Mouse (Mus musculus): ENCODE data around the gene Pld4. TPM values are rescaled to one million over a fixed set of nuclear protein-coding genes. Genes with fewer than 3 reads are reported as not detected.

Gene Pld4
- polyA plus RNA-seq, 2 experiments from 2014 or later = 1.7 to 7.2 TPM

DNA sequence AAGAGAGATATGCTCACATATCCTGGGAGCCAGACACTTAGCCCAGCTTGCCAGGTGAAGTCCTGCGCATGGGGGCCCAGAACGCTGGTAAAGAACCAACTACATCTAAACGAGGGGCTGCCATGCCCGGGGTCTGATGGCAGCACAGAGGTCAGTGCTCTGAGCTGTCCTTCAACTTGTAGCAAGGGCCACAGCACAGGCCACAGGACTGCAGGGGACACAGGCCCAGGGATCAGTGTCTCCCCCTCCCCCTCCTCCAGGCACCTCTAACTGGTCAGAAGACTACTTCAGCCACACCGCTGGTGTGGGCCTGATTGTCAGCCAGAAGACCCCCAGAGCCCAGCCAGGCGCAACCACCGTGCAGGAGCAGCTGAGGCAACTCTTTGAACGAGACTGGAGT is 7.7 kb downstream of the Pld4 start:
- no peak for ATAC-seq

DNA sequence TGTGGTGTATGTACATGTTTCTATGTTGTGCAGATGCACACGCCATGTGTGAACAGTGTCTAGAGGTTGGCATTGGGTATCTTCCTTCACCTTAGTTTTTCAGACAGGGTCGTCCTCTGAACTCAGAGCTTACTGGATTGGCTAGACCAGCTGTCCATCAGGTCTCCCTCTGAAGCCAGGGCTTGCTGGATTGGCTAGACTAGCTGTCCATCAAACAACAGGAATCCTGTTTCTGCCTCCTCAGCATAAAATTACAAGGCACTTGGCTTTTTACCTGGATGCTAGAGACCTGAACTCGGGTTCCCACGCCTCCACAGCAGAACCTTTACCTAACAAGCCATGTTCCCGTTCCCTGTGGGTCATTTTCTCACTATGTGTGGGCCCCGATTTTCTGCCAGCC is 8.6 kb downstream of the Pld4 start:
- ATAC-seq = no peak

DNA sequence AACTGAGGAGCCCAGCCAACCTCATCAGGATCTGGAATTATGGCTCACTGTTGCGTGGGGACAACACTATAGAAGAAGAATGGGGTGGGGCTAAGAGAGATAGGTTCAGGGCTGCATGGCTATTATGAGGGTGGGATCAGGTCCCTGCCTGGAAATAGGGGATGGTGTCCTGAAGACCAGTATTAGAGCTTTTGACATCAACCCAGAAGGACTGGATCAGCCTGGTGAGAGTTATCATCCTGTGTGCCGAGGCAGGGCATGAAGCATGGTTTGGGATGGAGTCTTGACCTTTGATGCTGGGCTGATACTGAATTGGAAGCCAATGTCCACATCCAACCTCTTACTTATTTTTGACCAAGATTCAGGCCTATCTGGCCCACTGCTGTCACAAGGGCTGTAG is 9.3 kb downstream of the Pld4 start:
- ATAC-seq = no peak

GRCm38 (mm10) chr12:112770396-112770795 is 9.9 kb downstream of the Pld4 start:
- no peak for ATAC-seq

DNA sequence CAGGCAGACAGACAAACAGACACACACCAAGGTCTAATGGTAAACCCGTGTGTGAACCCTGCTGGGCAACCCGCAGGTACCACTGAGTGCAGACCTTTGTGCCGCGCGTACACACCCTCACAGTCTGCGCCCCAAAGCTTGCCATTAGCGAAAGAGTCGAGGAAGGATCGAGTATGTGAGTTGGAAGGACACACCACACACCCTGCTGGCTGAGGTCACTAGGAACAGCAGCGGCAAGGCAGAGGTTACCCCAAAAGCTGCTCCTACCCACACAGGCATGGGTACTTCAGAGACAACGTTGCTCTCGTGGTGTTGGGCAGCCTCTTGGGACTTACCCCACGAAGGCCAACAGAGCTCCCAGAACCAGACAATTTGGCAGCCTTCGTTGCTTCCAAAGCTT is 11.9 kb downstream of the Pld4 start:
- ATAC-seq = no peak

DNA sequence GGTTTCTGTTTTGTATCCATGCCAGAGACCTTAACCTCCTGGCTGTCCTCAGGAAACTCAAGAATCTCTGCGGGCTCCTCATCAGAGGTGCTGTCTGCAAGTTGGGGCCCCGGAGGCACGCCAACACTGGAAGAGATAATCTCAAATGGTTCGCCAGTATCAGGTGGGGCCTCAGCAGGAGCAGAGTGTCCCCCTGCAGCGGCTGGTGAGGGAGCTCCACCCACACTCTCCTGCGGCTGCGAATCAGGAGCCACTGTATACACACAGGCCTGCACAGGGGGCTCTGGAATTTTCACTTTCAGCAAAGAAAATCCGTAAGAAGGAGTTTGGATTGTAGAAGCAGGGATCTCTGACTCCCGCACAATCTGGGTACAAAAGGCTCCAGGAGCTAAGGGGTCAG is 12.9 kb downstream of the Pld4 start:
- no peak for ATAC-seq

GRCm38 (mm10) chr12:112774026-112774425 is 13.6 kb downstream of the Pld4 start:
- ATAC-seq = no peak

DNA sequence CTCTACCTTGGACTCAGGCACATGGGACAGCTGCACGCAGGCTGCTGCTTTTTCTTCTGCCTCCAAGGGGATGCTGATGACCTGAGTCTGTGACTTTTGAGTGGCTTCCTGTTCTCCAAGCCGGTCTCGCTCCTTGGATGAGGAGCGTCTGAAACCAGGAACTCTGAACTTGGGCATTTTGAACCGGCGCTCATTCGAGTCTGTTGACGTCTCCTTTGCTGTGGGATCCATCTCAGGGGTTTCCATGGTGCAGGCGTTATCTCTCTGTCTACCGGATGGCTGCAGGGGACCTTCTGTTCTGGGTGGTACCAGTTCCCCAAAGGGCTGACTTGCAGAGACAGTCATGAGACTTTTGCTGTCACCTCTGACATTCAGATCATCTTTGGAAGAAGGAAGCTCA is 14.0 kb downstream of the Pld4 start:
- no peak for ATAC-seq

DNA sequence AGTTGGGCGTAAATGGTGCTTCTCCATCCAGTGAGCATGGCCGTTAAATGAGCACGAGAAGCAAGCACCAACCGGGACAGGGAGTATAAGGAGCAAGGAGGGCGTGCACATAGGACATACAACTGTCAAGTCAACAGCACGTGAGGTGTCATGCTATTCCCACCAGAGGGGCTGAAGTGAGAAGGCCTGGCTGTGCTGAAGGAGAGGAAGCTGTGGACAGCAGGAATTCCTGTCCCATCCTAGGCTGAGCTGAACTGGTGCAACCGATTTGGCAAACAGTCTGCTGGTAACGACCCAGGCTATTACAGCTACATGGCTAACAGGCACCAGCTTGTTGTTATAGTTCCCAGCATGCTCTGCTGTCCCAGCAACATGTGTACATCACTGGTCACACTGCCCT is 30.6 kb downstream of the Pld4 start:
- ATAC-seq = no peak

DNA sequence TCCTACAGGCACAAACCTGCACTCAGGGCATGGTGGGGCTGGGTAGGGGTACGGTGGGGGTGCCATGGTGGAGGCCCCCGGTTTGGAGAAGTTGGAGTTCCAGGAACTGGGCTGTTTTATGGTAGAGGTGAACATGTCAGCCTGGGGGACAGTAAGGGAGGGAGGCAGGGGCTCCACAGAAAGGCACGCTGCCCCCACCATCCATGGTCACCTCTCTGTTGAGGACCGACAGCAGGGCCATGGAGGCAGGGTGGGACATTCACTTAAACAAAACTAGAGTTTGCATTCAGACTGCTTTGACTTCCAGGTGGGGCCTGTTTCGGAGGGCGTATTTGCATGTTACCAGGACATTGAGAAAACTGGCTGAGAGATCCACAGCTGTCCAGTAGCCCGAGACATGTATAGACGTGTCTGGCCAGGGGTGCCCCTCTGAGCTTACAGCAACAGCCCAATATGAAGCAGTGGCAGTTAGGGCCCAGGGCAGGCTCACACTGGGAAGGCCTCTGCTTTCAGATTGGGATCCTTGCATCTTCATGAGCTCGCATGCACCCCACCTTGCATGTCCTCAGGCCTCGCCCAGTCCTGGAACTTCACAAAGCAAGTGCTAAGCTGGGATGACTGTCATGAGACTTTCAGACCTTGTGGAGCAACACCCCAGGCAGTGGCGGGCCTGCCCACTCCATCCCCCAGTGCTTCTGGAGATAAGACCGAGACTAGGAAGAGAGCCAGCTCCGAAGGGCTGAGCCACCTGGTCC is 33.3 kb downstream of the Pld4 start:
- no peak for ATAC-seq

DNA sequence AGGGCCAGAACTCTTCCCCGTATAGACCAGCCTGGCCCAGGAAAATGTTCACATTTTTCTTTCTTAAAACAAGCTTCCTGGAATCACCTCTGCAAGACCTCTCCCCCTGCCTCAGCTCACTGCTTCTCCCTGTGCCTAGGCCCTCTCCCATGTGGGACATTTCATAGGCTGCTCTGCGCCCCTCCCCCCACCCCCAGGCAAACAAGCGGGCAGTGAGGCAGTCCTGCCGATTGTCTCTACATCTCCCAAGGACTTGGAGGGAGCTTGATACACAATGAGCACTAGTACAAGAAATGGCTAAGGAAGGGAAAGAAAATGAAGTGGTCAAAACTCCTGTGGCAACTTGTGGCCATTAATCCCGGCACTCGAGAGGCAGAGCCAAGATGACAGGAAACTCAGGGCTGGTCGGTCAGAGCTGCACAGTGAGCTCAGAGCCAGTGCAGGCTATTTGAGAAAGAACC is 33.9 kb downstream of the Pld4 start:
- ATAC-seq = no peak

DNA sequence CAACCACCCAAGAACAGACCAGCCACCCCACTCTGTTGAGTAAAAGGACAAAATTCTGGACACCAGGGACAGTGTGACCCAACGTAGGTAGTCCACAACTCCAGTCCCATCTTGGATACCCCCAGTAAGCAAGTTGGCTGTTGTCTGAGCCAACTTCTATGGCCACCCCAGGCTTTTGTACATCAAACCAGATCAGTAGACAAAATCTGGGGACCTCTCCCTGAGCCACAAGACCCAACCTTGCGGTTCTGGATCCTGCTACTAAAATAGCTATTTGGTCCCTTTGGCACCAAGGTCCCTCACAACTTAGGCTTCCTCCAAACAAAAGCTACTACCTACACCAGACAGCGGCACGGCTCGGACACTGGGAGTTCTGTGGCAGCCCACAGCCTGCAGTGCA is 34.5 kb downstream of the Pld4 start:
- ATAC-seq = no peak

DNA sequence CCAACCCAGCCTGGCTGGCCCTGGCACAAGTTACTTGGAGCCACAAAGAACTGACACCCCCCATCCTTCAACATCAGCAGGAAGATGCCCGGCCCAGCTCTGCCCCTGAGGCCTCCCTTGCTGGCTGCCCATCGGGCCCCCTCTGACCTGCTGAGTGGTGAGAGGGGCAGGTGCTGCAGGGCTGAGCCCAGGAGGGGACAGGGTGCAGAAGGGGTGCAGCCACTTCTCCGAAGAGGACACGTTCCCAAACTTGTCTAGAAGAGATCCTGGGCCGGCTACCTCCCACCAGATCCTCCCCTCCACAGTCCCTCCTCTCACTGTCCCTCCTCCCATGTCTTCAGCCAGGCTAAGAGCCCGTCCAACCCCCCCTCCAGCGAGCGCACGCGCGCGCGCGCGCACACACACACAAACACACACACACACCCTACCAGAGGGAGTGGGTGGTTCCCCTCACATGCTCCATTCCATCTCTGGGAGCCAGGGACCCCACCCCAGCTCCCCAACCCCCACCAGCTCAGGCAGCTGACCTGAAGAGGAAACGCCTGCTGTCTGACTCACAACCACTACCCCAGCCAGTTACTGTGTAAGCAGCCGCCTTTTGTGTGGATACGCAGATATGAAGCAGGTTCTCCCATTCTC is 35.1 kb downstream of the Pld4 start:
- no peak for ATAC-seq

DNA sequence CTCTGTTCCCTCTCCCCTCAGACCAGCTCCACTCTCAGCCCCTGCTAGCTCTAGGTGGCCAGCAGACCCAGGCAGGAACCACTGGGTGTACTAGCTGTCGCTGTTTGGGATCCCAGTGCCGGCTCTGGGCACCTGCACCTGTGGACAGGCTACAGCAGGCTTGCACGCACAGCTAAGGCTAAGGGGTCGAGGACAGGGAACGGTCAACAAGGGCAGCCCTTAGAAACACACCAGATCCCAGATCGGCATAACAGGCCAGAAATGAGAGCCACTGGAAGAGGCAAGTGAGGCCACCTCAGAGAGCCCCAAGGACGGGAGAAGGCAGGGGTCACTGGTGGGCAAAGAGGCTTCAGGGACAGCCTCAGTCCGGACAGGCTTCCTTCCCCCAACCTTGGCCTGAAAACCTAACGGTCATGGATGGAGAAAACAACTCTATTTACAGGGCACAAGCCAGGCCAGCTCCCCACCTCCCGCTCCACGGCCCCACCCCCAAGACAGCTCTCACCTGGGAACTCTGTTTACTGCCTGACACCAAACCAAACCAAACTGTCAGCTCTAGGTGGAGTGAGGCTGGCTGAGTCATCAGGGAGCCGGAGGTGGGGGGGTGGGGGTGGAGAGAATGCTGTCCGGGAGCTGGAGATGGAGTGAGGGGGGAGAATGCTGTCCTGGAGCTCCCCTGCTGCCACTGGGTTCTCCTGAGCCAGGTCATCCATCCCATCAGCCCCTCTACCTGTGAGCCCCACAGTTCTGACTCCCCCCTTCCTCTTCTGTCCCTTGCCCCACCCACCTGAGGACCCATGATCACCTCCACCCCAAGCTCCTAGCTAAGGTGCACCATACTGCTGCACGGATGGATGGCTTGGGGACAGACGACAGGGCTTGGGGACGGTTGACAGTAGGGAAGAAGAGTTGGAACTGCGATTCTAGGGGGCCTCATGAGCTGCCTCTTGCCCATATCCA is 36.4 kb downstream of the Pld4 start:
- no peak for ATAC-seq

GRCm38 (mm10) chr12:112797672-112798331 is 37.3 kb downstream of the Pld4 start:
- ATAC-seq = no peak

DNA sequence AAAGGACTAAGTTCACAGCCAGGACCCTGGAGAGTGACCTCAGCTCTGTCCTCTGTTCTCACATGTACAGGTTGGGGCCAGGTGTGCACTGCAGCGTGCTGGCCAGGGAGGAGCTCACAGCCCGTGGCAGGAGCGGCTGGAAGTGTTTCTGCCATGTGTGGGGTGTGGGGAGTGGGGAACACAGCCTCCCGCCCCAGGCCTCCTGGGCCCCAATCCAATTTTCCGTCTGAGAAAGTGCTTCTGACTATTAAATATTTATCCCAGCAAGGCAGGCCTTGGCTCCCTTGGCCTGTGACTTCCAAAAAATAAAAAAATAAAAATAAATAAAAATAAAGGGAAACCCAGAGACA is 37.9 kb downstream of the Pld4 start:
- no peak for ATAC-seq

GRCm38 (mm10) chr12:112798716-112799115 is 38.3 kb downstream of the Pld4 start:
- no peak for ATAC-seq

DNA sequence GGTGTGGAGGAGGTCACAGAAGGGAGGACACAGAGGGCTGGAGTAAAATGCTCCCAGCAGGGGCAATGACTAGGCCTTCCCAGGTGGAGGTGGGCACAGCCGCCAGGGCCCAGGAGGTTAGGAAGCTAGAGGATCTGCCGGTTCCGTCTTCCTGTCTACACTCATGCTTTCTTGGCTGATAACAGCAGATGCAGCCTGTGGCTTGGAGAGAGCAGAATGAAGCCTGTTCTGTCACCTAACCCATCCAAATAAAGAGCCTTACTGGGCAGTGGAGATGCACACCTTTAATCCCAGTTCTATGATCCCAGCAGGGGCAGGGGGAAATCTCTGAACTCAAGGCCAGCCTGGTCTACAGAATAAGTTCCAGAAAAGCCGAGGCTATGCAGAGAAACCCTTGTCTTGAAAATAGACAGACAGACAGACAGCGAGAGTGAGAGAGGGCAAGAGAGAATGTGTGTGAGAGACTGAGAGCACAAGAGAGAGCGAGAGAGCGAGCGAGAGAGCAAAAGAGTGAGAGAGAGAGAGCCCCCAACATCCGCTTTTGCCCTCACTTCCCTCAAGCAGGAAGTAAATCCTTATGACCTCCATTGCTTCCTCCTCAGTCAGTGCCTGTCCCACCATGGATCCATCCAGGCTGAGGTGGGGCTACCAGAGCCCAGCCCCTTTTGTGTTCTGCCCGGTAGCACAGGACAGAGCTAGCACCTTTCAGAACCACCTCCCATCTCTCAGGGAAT is 38.9 kb downstream of the Pld4 start:
- ATAC-seq = no peak

GRCm38 (mm10) chr12:112800476-112800875 is 40.0 kb downstream of the Pld4 start:
- ATAC-seq = peak; percentile 74

DNA sequence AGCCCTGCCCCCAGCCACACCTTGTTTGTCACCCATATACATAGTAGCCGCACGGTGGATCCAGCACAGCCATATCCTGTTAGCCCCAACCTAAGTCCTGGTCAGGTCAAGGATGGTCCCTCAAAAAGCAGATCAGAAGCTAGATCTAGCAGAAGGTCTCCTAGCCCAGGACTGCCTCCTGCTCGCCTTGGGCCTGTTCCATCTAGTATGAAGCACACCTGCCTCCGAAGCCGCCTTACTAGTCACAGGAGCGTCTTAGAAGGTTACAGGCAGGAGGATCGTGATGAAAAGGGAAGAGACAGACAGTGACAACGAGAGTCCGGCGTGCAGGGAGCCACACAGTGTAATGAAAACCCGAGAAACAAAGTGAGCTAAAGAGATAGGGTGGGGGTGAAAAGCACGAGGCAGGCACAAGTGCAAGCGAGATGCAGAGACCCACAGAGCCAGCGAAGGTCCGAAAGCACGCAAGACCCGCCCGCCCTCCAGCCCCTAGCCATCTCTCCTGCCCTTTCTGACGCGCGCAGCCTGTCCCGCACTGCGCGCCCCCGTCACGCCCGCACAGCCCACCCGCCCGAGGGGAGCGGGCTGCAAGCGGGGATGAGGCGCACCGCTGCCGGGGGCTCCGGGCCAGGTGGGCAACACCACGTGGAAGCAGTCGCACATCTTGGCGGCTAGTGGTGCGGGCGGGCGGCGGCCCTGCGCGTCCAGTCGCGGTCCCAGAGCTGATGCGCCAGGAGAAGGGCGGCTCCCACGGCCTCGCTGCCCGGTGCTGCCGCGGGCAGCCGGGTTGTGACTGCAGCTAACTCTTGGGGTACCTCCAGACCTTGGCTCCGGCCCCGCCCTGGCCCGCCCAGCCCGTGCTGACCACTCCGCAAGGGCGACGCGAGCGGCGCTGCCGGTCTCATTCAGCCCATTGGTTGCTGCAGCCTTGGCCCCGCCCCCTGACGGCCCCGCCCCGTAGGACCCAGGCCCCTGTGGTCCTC is 41.7 kb downstream of the Pld4 start, which contains the start of gene Ahnak2:
Gene Ahnak2 (minus strand): TSS at position 794 of the 983 bp plus-strand sequence.
- ATAC-seq = no peak

GRCm38 (mm10) chr12:112802917-112803316 is 42.5 kb downstream of the Pld4 start:
- ATAC-seq = no peak

Data from CD4-positive, CD25-positive, alpha-beta regulatory T cell, adult 4 months (primary cell).